ENCODE assay signal across 10 mouse cellular contexts in the genomic region with DNA sequence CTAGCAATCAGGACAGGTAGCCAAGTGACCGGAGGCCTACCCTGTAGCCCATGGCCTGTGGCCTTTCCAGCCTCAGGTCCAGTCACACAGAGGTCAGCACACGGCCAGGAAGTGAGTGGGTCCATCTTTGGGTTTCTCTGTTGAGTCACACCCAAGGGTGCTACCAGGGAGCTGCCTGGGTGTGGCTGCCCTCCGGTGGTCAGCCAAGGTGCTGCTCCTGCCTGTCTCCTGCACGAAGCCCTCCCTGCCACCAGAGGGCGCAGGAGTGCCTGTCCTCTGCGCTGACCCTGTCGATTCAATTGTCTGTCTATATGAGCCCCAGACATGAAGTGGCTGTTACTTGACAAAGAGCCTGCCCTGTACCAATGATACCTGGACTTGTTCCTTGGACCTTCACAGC.
DNase-seq lines count a peak whose midpoint lies in the region; ATAC-seq lines count a peak whose summit lies in the region.
"Had no signal": no experiment of that assay in that cellular context is flagged by ENCODE, and none has a peak within 500 bp of the region (broad histone marks: within the 10 kb centered on the region; RNA-seq: fewer than 3 reads in every experiment).

No protein-coding gene starts in this region.

- H3K4me1 ChIP-seq in forebrain, embryonic 11.5 days (replicated peaks; ENCODE audit: control insufficient read depth, insufficient read depth, low read length), result peaks cover 26% of the 10 kb centered on the region
- peaks cover 29% of the 10 kb centered on the region for H3K4me1 ChIP-seq in forebrain, embryonic 15.5 days
- peaks cover 22% of the 10 kb centered on the region for H3K4me1 ChIP-seq in hindbrain, embryonic 11.5 days (replicated peaks; ENCODE audit: control insufficient read depth, insufficient read depth, low read length)

- H3K9ac ChIP-seq in forebrain, embryonic 11.5 days (ENCODE audit: low read length), result no peak overlapping the region
- no peak overlapping the region for H3K9ac ChIP-seq in forebrain, embryonic 15.5 days (replicated peaks)
- H3K9ac ChIP-seq in hindbrain, embryonic 11.5 days (ENCODE audit: low read depth, low read length), result no peak overlapping the region
- H3K9ac ChIP-seq: limb, embryonic 13.5 days had no signal

- 20% methylated on average over 7 of the region's 7 CpGs for WGBS in forebrain, embryonic 11.5 days
- WGBS in forebrain, embryonic 15.5 days, result 25% methylated on average over 7 of the region's 7 CpGs
- 23% methylated on average over 7 of the region's 7 CpGs for WGBS in hindbrain, embryonic 11.5 days

- H3K4me3 ChIP-seq in forebrain, embryonic 11.5 days (ENCODE audit: low read depth, low read length), result no peak overlapping the region
- no peak overlapping the region for H3K4me3 ChIP-seq in forebrain, embryonic 15.5 days
- H3K4me3 ChIP-seq in hindbrain, embryonic 11.5 days (ENCODE audit: low read depth, low read length), result no peak overlapping the region
- H3K4me3 ChIP-seq: limb, embryonic 13.5 days had no signal

- intact Hi-C loops in left cerebral cortex, postnatal 25 days (cut with DNase I), result loop anchor here (2.0 kb wide), 2 partner anchors 33 to 141 kb away; no protein-coding TSS in a partner anchor

- no peak overlapping the region for H3K4me2 ChIP-seq in forebrain, embryonic 11.5 days (ENCODE audit: low read depth, low read length, severe bottlenecking)
- H3K4me2 ChIP-seq in forebrain, embryonic 15.5 days (replicated peaks), result no peak overlapping the region
- H3K4me2 ChIP-seq in hindbrain, embryonic 11.5 days (replicated peaks; ENCODE audit: low read depth, low read length), result no peak overlapping the region
- H3K4me2 ChIP-seq: limb, embryonic 13.5 days had no signal

- DNase-seq in forebrain, embryonic 11.5 days (ENCODE audit: low spot score), result peak; percentile 90
- peak; percentile 75 for DNase-seq in cerebellum, adult 11 months
- DNase-seq in hindbrain, embryonic 11.5 days (ENCODE audit: low spot score), result peak; percentile 84
- DNase-seq in left cerebral cortex, postnatal 25 days (ENCODE audit: low spot score in 2 of 2), result peak; percentile 62 to 73
- peak; percentile 85 for DNase-seq in mesoderm, embryonic 11.5 days (ENCODE audit: low read depth, low spot score)
- DNase-seq in spleen, adult 18-20 months, result peak; percentile 60 to 76

- H3K27me3 ChIP-seq in forebrain, embryonic 11.5 days (ENCODE audit: control insufficient read depth, insufficient read depth, low read length), result no peaks in the 10 kb centered on the region
- no peaks in the 10 kb centered on the region for H3K27me3 ChIP-seq in forebrain, embryonic 15.5 days
- no peaks in the 10 kb centered on the region; the same call in 1 of the 2 replicates for H3K27me3 ChIP-seq in hindbrain, embryonic 11.5 days (ENCODE audit: control insufficient read depth, insufficient read depth, low read length)
- H3K27me3 ChIP-seq: limb, embryonic 13.5 days; Patski had no signal

- no peak overlapping the region for H3K27ac ChIP-seq in forebrain, embryonic 11.5 days (ENCODE audit: low read depth, low read length)
- H3K27ac ChIP-seq in forebrain, embryonic 15.5 days (replicated peaks), result no peak overlapping the region
- no peak overlapping the region for H3K27ac ChIP-seq in hindbrain, embryonic 11.5 days (ENCODE audit: low read depth, low read length)
- H3K27ac ChIP-seq: limb, embryonic 13.5 days had no signal

- H3K36me3 ChIP-seq in forebrain, embryonic 11.5 days (ENCODE audit: control insufficient read depth, insufficient read depth, low read length), result no peaks in the 10 kb centered on the region
- no peaks in the 10 kb centered on the region for H3K36me3 ChIP-seq in forebrain, embryonic 15.5 days
- H3K36me3 ChIP-seq in hindbrain, embryonic 11.5 days (ENCODE audit: control insufficient read depth, insufficient read depth, low read length), result no peaks in the 10 kb centered on the region
- H3K36me3 ChIP-seq: limb, embryonic 13.5 days had no signal

- no peaks in the 10 kb centered on the region for H3K9me3 ChIP-seq in forebrain, embryonic 11.5 days (ENCODE audit: control insufficient read depth, low read length)
- no peaks in the 10 kb centered on the region for H3K9me3 ChIP-seq in forebrain, embryonic 15.5 days
- no peaks in the 10 kb centered on the region for H3K9me3 ChIP-seq in hindbrain, embryonic 11.5 days (ENCODE audit: control insufficient read depth, low read length)

- no peak for ATAC-seq in forebrain, embryonic 11.5 days (replicated peaks; ENCODE audit: low FRiP score)
- ATAC-seq in forebrain, embryonic 15.5 days (replicated peaks), result no peak
- ATAC-seq in frontal cortex, adult (ENCODE audit: low TSS enrichment), result peak; percentile 62
- peak; percentile 25; the same call in 1 of the 2 replicates for ATAC-seq in hindbrain, embryonic 11.5 days (ENCODE audit: low FRiP score)
- ATAC-seq: Patski had no signal

Comparison
In these comparisons a context has a peak if more than half of its experiments do, and no peak if none do; other contexts are left out.
1. ATAC-seq: peak in frontal cortex, adult (single experiment) and hindbrain, embryonic 11.5 days (single experiment); none in forebrain, embryonic 11.5 days (single experiment) and forebrain, embryonic 15.5 days (single experiment).
2. Peak in every context shown above with its lines, with median percentiles within 50 percentile points of each other: DNase-seq.